Mouse (Mus musculus) thymus, postnatal 0 days (tissue): ENCODE measurements around the gene Anapc2. TPM values are rescaled to one million over a fixed set of nuclear protein-coding genes. Genes with fewer than 3 reads are reported as not detected.

Experiments
- DNase-seq: peaks from one replicate; pipeline ENCODE4 v3.0.0-alpha.2; 2015; ENCODE audit warnings: low spot score
- polyA plus RNA-seq: library from polyadenylated mRNA; unstranded; fragments of >200 nt; fragmentation: Nextera tagmentation; extraction: Ambion mirVana; gene quantifications from 2 replicates; pipeline ENCODE4 v1.2.1, GENCODE M21; 2015

Anapc2 gene
- polyA plus RNA-seq, 1 experiment from 2014 or later: 80.6 TPM

DNA sequence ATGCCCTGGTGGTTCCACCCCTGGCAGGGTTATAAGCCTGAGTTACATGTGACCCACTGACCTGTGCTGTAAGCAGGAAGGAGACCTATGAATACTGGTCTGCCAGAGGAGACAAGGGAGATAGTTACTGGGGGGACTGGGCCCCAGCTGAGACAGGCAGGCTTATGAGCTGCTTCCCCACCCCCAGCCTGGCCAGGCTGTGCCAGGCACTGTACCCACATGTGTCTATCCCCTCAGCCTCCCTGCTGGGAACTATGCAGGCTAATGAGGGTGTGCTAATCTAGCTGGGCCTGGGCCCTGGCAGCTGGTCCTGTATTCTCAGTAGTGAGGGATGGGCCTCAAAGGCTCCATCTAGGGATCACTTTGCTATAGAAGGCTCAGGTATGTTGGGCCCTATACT is 5.0 kb upstream of the Anapc2 start:
- no peak for DNase-seq

DNA sequence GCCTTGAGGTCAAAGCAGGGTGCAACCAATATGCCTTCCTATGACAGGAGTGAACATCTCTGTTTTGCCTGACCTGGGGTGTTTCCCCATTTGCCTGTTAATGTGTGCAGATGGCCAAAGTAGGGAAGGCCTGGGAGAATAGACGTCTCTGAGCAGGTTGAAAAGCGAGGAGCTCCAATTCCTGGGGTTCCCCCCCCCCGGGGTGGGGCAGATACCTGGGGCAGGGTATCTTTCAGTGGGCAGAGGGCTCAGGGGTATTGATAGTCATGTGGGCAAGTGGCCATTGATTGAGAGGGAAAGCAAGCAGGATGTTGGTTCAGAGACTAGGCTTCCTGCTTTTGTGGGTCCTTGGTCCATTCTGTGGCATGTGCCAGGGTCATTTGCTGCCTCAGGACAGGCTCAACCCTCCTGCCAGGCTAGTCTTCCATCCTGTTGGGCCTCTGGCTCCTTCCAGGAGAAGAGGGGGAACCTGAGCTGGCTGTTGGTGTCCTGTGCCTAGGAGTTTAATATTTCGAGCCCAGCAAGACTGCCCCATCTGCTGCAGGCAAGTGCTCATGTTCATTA is 4.5 kb upstream of the Anapc2 start:
- no peak for DNase-seq

DNA sequence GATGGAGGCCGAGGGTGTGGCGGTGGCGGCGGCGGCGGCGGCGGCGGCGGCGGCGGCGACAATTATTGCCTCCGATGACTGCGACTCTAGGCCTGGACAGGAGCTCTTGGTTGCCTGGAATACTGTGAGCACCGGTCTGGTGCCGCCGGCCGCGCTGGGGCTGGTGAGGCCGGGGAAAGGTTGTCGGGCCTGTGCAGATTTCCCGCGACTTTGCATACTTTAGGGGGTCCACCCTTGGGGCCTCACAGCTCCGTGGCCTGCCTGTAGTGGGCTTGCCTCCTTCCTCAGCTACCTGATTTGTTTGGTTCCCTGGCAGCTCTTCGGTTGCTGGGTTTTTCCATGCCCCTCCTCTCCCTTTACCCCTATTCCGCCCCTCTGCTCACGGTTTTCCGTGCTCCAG is 237 bp downstream of the Anapc2 start:
- DNase-seq: no peak

DNA sequence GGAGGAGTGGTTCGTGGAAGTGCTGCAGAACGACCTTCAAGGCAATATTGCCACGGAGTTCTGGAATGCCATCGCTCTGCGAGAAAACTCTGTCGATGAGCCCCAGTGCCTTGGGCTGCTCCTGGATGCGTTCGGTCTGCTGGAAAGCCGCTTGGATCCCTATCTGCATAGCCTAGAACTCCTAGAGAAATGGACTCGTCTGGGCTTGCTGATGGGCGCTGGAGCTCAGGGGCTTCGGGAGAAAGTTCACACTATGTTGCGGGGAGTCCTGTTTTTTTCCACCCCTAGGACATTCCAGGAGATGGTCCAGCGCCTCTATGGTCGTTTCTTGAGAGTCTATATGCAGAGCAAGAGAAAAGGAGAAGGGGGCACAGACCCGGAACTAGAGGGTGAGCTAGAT is 732 bp downstream of the Anapc2 start:
- no peak for DNase-seq

DNA sequence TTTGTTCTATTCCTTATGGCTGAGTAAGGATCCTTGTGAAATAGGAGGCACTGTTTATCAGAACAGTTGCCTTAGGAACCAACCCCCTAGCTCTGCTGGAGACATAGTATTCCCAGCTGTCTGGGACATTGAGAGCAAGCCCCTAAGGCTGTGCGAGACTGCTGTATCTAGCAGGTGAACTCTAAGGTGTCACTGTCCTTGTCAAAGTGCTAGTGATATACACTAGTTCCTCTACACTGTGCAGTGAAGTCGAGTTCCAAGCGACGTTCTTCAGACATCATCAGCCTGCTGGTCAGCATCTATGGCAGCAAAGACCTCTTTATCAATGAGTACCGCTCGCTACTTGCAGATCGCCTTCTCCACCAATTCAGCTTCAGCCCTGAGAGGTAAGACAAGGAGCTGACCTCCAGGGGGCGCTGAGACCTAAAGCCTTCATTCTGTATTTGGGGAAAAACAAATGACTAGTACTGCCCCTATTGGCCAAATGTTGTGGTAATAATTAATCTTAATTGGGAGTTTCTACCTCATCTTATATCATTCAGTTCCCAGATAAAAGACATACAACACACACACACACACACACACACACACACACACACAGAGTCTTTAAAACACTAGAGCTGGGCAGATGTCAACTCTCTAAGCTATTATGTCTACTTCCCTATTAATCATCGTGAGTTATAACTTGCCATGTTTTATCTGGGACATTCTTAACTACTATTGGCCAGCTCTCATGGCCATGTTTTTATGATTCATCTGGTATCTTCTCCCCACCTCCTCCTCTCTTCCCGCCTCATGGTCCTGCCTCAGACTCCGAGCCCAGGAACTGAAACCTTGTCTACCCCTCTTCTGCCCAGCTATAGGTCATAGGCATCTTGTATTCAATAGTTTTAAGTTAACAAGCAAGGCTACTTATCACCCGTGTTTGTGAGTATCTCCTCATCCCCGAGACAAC is 6.9 kb downstream of the Anapc2 start:
- peak; percentile 78 for DNase-seq

- no peak for DNase-seq
Observed at GRCm38 (mm10) chr2:25285551-25285950, 13.3 kb downstream of the Anapc2 start.

- no peak for DNase-seq
Observed at GRCm38 (mm10) chr2:25286314-25286713, 14.0 kb downstream of the Anapc2 start.

- no peak for DNase-seq
Observed at GRCm38 (mm10) chr2:25286837-25287636, 14.8 kb downstream of the Anapc2 start.

DNA sequence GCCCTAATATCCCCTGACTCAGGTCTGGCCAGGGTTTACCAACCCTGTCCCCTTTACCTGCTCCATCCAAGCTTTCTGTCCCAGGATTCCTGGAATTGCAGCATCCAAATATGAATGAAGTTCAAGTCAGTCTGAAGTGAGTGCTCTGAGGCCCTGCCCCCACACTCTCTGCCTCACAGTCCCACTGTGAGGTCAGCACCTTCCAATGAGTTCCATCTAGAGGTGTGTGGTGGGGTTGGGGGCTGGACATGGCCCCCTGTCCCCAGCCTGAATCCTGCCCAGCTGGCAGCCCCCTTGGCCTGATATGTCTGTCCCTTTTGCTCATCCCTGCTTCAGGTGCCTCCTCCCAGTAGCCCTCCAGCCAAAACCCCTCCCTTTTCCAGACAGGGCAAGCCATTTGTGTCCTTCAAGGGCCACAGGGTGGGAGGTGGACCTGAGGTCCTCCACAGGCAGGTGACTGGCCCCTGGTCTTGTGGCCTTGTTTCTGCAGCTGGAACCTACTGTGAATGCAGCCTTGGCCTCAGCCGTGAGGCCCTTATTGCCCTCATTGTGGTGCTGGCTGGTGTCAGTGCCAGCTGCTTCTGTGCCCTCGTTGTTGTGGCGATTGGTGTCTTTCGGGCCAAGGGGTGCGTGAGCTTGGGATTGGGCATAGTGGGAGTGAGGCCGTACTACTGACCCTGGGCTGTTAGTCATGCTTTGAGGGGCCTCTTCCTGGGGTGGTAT is 15.8 kb downstream of the Anapc2 start, which contains the start of gene Tmem210:
Gene Tmem210, plus strand, starts transcription at position 219 of the 723 bp plus-strand sequence.
- no peak for DNase-seq

GRCm38 (mm10) chr2:25288734-25289345 is 16.6 kb downstream of the Anapc2 start:
- DNase-seq: no peak

DNA sequence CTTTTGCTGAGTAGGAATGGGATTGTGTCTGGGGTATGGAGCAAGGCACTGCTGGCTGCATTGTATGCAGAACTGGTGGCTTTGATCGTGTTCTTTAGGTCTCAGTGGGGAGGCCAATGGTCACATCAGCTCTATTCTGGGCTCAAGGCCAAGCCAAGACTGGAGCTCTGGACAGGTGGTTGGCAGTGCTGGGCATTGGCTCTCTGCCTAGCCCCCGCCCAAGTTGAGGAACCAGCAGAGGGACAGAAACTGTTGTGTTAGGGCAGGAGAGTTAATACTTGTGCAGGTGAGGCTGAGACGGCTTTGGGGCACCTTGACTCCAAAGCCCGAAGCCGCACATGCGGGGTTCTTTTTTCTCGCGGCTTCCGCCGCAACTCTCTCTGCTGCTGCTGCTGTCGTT is 17.4 kb downstream of the Anapc2 start, which contains the start of gene Lrrc26:
Gene Lrrc26, plus strand, starts transcription at position 265 of the 400 bp plus-strand sequence.
- no peak for DNase-seq

GRCm38 (mm10) chr2:25290101-25290815 is 18.0 kb downstream of the Anapc2 start:
- DNase-seq: no peak

DNA sequence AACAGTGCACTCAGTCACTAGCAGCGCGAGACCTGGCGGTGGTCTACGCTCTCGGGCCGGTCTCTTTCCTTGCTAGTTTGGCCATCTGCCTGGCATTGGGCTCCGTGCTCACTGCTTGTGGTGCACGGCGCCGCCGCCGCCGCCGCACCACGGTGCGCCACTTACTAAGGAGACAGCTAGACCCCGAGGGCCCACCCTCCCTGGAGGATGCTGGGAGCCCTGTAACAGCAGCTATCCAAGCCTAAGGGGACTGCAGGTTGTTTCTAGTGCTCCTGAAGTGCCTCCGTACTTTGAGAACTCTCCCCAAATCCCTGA is 18.5 kb downstream of the Anapc2 start:
- no peak for DNase-seq

GRCm38 (mm10) chr2:25291184-25292053 is 19.1 kb downstream of the Anapc2 start:
- no peak for DNase-seq

- DNase-seq: no peak
Observed at GRCm38 (mm10) chr2:25292054-25292544, 19.8 kb downstream of the Anapc2 start.

DNA sequence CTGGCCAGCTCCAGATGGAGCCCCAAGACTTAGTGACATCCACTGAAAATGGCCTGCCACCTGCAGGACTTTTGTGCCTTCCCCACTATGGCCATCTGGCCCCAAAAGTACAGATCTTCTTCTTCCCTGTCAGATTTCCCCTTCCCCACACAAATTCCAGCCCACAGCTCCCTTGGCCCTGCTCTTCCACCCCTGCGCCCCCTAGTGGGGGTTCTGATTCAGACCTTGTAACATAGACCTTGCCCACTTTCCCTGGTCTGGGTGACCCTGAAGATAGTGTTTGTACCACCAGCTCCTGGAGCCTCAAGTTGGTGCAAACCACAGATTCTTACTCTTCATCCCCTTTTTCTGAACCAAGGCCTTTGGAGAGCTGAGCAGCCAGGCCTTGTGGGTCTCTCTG is 20.6 kb downstream of the Anapc2 start:
- DNase-seq: peak; percentile 58

GRCm38 (mm10) chr2:25293706-25294105 is 21.4 kb downstream of the Anapc2 start:
- DNase-seq: no peak

GRCm38 (mm10) chr2:25297093-25297492 is 24.8 kb downstream of the Anapc2 start:
- DNase-seq: no peak

DNA sequence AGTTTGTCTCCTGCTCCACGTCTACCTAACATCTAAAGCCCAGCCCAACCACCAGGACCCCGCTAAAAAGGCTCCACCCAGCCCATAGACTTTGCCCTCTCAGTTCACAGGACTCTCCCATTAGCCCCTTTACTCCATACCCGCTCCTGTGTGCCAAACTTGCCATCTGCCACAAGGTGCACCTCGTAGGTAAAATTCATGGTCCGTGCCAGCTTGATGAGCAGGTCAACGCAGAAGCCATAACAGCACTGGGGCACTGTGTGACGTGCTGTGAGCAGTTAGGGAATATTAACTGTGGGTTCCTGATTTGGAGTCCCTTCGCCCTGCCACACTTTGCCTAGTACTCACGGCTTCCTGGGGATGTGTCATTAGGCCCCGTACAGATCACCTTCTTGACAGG is 25.8 kb downstream of the Anapc2 start:
- DNase-seq: no peak
